Mouse (Mus musculus): ENCODE measurements around the gene Enox1. TPM values are rescaled to one million over a fixed set of nuclear protein-coding genes. Genes with fewer than 3 reads are reported as not detected.

Enox1 gene
- polyA plus RNA-seq, 1 experiment from 2014 or later, result 1.9 TPM

- H3K9me3 ChIP-seq (replicated peaks; ENCODE audit: control insufficient read depth, low read length), result peaks cover 14% of the 10 kb centered on the region
- no peak overlapping the region for H3K27ac ChIP-seq (ENCODE audit: low read length)
- no peaks in the 10 kb centered on the region for H3K27me3 ChIP-seq (ENCODE audit: control insufficient read depth, insufficient read depth, low read length)
- no peaks in the 10 kb centered on the region for H3K36me3 ChIP-seq (ENCODE audit: control insufficient read depth, insufficient read depth)
- no peaks in the 10 kb centered on the region for H3K4me1 ChIP-seq (ENCODE audit: control insufficient read depth, insufficient read depth, low read length)
- no peak overlapping the region for H3K4me2 ChIP-seq (ENCODE audit: low read depth, low read length)
- H3K4me3 ChIP-seq (ENCODE audit: low read length), result no peak overlapping the region
- no peak for ATAC-seq (replicated peaks; ENCODE audit: extremely low read depth, insufficient read depth, low FRiP score)
- no peak overlapping the region for H3K9ac ChIP-seq (ENCODE audit: low read length)
Measured at GRCm38 (mm10) chr14:77739376-77739775, 582.8 kb downstream of the Enox1 start.

DNA sequence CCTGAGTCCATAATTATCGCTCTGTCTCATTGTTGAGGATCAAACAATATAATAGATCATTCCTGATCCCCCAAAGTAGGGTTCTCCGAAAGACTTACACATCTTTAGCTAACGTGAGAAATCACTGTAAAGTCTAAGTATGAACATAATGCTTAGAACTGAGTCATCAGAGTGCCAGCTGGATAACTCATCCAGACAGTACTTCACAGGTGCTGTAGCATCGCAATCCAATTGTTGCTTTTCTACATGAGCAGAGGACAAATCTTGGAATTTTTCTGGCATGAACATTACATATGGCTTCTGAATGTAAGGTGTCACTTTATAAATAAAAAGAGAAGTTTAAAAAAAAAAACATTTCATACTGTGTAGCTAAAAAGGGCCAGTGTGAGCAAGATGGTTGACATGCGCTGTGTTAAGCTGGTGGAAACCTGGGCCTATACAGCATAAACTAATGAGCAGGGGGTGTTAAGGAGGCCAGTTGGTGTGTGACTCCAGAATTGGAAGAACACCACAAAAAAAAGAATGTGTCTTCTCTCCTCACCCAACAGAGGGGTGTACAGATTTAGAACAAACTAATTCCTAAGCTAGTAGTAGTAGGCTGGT, 588.2 kb downstream of the Enox1 start:
- Histone ChIP-seq H3K36me3 (ENCODE audit: control insufficient read depth, insufficient read depth) (no peaks in the 10 kb centered on the region), H3K9ac (ENCODE audit: low read length) (no peak overlapping the region), H3K9me3 (replicated peaks; ENCODE audit: control insufficient read depth, low read length) (peaks cover 14% of the 10 kb centered on the region), H3K4me3 (ENCODE audit: low read length) (no peak overlapping the region), H3K27ac (ENCODE audit: low read length) (no peak overlapping the region), H3K4me2 (ENCODE audit: low read depth, low read length) (no peak overlapping the region), H3K27me3 (ENCODE audit: control insufficient read depth, insufficient read depth, low read length) (no peaks in the 10 kb centered on the region), H3K4me1 (ENCODE audit: control insufficient read depth, insufficient read depth, low read length) (no peaks in the 10 kb centered on the region)
- WGBS, result 92% methylated on average over 5 of the region's 5 CpGs
- ATAC-seq (replicated peaks; ENCODE audit: extremely low read depth, insufficient read depth, low FRiP score), result no peak

- Histone ChIP-seq H3K4me2 (ENCODE audit: low read depth, low read length) (no peak overlapping the region), H3K4me1 (ENCODE audit: control insufficient read depth, insufficient read depth, low read length) (no peaks in the 10 kb centered on the region), H3K27me3 (ENCODE audit: control insufficient read depth, insufficient read depth, low read length) (no peaks in the 10 kb centered on the region), H3K36me3 (ENCODE audit: control insufficient read depth, insufficient read depth) (no peaks in the 10 kb centered on the region), H3K4me3 (ENCODE audit: low read length) (no peak overlapping the region), H3K27ac (ENCODE audit: low read length) (no peak overlapping the region), H3K9ac (ENCODE audit: low read length) (no peak overlapping the region), H3K9me3 (replicated peaks; ENCODE audit: control insufficient read depth, low read length) (peaks cover 4% of the 10 kb centered on the region)
- ATAC-seq (replicated peaks; ENCODE audit: extremely low read depth, insufficient read depth, low FRiP score), result no peak
Measured at GRCm38 (mm10) chr14:77748920-77749319, 592.4 kb downstream of the Enox1 start.

Other genes with a start within 250 kb of the Enox1 start
- gene Ccdc122, start 120.0 kb upstream of the Enox1 start, polyA plus RNA-seq (2015; fragmentation: Nextera tagmentation; extraction: Ambion mirVana), result 1.6 TPM in 2 replicates
- gene Lacc1, start 119.9 kb upstream of the Enox1 start, polyA plus RNA-seq (2015; fragmentation: Nextera tagmentation; extraction: Ambion mirVana), result 6.0 and 7.7 TPM in 2 replicates